Mouse (Mus musculus): Measurements from ENCODE around the gene Tcf7l2.

DNA sequence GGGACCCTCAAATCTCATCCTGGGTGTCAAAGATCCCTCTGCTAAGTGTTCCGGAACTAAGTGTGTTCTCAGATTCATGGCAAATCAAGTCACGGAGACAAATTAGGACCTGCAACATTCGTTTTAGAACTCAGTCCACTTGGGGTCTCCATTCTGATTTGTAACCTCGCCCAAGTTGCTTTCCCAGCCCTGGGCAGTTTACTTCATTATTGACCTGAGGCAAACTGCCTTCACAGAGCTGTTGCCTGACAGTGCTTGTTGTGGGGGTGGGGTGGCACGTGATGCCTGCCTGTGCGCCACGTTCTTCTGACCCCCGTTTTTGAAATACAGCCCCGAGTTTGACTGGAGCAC is 40.4 kb upstream of the Tcf7l2 start:
- TF ChIP-seq CHD2 (IDR thresholded peaks at IDR 0.05; ENCODE audit: low read depth, low read length) (no peak), ZC3H11A (IDR thresholded peaks at IDR 0.05; ENCODE audit: borderline replicate concordance, low read depth, low read length) (no peak), HCFC1 (IDR thresholded peaks at IDR 0.05; ENCODE audit: borderline replicate concordance, insufficient read depth, low read length) (no peak), ZNF384 (IDR thresholded peaks at IDR 0.05; ENCODE audit: low read depth, low read length) (no peak), MAFK (IDR thresholded peaks at IDR 0.05; ENCODE audit: insufficient read depth, low read depth, low read length) (no peak)

Data from ES-E14 (cell line).